Mouse (Mus musculus) R1 (cell line): ENCODE data around the gene Bicdl1.
A peak's percentile ranks its signal among the peaks of the same experiment; 100 is the strongest.

ENCODE experiments used
- DNase-seq: peaks from one replicate; pipeline ENCODE4 v3.0.0-alpha.2; 2018; ENCODE audit warnings: low read depth, low spot score

The Bicdl1 gene

GRCm38 (mm10) chr5:115629672-115630071 is 101.7 kb downstream of the Bicdl1 start:
- no peak for DNase-seq

- no peak for DNase-seq
Measured at GRCm38 (mm10) chr5:115628083-115628482, 103.3 kb downstream of the Bicdl1 start.

- DNase-seq = no peak
Measured at GRCm38 (mm10) chr5:115626237-115626886, 105.1 kb downstream of the Bicdl1 start.

- DNase-seq = no peak
Measured at GRCm38 (mm10) chr5:115623694-115624440, 107.6 kb downstream of the Bicdl1 start.

- no peak for DNase-seq
Measured at GRCm38 (mm10) chr5:115622686-115623085, 108.7 kb downstream of the Bicdl1 start.

- DNase-seq = peak; percentile 49
Measured at GRCm38 (mm10) chr5:115619690-115620089, 111.7 kb downstream of the Bicdl1 start.

GRCm38 (mm10) chr5:115614948-115615347 is 116.5 kb downstream of the Bicdl1 start:
- peak; percentile 66 for DNase-seq

GRCm38 (mm10) chr5:115613332-115613731 is 118.1 kb downstream of the Bicdl1 start:
- no peak for DNase-seq

- DNase-seq = no peak
Measured at GRCm38 (mm10) chr5:115611566-115611965, 119.9 kb downstream of the Bicdl1 start.

- no peak for DNase-seq
Measured at GRCm38 (mm10) chr5:115603561-115603960, 127.9 kb downstream of the Bicdl1 start.
